Mouse (Mus musculus): ENCODE measurements around the gene Apmap.

Apmap gene

GRCm38 (mm10) chr2:150608087-150608799 is at the start of gene Apmap:
TSS of gene Apmap (minus strand) at chr2:150608567.
- DNase-seq (ENCODE audit: low spot score in 2 of 2): peak; percentile 97 to 99

DNA sequence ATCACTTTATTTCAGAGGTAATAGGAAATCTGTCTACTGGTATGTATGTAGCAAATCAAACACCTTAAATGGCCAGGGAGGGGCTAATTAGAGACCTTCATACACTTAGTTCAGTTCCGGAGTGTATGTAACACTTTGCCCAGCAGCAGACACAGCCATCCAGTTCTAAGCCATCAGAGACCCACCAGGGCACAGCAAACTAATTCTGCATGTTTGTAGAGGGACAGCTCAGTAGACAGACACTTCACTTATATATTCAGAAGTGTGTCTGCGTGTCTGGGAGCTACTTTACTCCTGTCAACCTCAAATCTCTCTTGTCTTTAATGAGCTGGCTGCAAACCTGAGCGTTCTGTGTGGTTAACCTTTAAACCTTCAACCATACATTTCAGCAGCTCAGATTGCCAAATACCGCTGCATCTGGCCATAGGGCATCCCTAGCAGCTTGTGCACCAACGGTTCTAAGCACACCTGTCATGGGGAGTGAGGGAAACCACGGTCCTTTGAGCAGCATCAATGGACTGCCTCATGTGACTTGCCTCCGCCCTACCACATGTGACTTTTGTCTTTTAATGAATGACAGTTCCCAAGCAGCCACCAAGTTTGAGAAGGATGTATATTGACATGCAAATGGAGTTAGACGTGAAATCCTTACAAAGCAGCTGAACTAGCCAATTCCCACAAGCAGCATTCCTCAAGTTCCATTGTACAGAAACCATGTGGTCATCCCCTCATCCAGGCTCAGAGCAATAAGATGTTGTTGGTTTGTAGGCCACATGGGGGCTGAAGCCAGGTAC is 48.8 kb upstream of the Apmap start:
- DNase-seq (ENCODE audit: low spot score in 2 of 2): peak; percentile 56 to 71

GRCm38 (mm10) chr2:150656112-150656511 is 47.7 kb upstream of the Apmap start:
- DNase-seq (ENCODE audit: low spot score in 2 of 2): no peak

- DNase-seq (ENCODE audit: low spot score in 2 of 2): no peak
These were observed 46.9 kb upstream of the Apmap start for GRCm38 (mm10) chr2:150655290-150655689.

GRCm38 (mm10) chr2:150654814-150655213 is 46.4 kb upstream of the Apmap start:
- no peak for DNase-seq (ENCODE audit: low spot score in 2 of 2)

DNA sequence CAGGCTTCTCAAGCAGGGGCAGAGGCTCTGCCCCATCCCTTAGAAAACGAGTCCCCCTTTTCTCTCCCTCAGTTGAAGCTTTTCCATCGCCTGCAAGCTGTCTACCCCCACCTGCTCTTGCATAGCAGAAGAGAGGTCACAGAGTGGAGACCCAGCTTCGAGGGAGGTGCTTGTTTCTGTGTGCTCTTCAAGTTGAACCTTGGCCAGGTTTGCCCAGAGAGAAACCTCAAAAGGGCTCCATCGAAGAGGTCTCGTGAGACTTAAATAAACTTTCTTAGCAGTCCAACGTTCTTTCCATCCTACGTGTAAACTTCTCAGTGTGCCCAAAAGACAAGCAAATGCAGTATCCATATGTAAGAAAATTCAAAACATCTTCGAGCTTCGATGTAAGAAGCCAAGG is 43.0 kb upstream of the Apmap start:
- DNase-seq (ENCODE audit: low spot score in 2 of 2): no peak

DNA sequence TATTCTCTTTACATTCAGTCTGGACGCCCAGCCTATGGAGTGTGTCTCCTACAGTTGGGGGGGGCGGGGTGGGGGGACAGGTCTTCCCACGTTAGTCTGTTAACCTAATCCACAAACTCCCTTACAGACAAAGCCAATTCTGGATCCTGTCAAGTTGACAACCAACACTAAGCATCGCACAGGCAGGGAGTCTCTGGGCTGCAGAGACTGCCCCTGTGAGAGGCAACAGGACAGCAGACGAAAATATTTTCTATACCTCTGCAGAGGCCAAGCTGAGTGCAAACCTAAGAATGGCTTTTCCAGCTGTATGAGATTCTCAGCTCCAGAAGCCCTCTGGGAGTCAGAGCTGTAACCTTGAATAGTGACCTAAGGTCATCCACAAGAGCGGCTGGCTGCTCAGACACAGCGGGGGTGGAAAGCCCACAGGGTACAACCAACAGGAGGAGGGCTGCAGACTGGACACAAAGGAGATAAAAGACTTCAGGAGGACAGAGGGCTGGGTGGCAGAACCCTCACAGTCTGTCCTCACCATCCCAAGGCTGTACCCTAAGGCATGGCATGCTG is 42.2 kb upstream of the Apmap start:
- no peak for DNase-seq (ENCODE audit: low spot score in 2 of 2)

GRCm38 (mm10) chr2:150648300-150648895 is 40.0 kb upstream of the Apmap start:
- DNase-seq (ENCODE audit: low spot score in 2 of 2): no peak

DNA sequence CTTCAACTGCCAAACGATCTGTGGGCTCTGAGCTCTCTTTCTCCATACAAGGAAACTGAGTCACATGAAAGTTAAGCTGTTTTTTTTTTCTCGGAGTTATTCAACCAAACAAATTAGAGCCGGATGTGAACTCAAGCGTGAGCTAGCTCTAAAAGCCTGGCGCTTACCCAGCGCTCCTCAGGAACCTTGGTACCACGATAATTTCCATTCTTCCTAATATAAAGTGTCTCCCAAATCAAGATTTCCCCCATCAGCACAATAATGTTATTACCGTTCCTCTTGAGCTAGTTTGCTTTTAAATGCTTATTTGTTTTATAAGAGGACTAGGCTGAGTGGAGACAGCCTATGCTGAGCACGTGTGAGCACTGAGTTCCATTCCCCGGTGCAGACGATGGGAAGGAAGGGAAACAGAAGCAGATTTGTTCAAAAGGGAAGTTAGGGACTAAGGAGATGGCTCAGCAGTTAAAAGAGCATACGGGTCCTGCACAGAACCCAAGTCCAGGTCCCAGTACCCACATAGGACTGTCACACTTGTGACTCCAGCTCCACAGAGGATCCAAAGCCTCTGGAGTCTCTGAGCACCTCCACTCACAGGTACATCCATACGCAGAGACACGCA is 39.4 kb upstream of the Apmap start:
- no peak for DNase-seq (ENCODE audit: low spot score in 2 of 2)

DNA sequence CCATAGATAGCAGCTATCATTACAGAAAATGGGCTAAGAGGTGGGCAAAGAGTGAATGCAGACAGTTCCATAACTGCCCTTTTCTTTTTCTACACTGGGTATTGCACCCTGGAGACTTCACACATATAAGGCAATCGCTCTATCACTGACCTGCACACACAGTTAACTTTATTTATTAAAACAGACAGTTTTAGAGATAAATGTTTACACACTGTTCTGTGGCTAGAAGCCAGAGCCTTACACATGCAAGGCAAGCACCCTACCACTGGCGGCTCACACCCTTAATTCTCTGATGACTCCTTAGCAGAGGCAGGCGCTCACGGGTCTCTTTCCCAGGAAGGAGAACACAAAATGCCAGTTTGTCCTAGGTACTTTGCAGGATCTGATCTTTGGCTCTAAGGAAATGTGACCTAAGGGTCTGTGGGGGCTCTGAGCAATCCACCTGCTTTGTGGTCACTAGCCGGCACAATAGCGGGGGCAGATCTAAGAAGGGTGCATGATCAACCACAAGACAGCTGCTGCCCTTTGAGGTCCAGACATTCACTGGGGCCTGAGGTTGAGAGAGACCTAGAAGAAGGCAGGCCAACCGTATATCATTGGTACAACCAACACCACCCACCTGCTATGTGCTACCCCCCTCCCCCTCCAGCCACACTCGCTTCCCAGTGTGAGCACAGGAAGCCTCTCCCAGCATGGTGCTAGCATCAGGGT is 38.2 kb upstream of the Apmap start:
- DNase-seq (ENCODE audit: low spot score in 2 of 2): no peak

DNA sequence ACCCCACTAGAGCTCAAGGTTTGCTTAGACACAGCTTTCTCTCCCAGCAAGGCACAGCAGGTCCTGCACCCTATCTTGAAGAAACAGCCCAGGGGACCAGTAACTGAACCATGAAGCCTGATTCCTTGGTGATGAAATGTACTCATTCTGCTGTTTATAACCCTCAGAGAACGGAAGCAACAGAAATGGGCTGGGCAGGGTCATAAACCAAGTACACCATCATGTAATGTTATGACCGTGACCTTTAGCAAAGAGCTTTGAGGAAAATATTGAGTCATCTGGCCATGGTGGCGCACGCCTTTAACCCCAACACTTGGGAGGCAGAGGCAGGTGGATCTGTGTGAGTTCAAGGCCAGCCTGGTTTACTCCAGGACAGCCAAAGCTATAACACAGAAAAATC is 36.9 kb upstream of the Apmap start:
- no peak for DNase-seq (ENCODE audit: low spot score in 2 of 2)

GRCm38 (mm10) chr2:150643726-150644415 is 35.5 kb upstream of the Apmap start:
- no peak for DNase-seq (ENCODE audit: low spot score in 2 of 2)

GRCm38 (mm10) chr2:150643166-150643565 is 34.8 kb upstream of the Apmap start:
- DNase-seq (ENCODE audit: low spot score in 2 of 2): no peak

GRCm38 (mm10) chr2:150638370-150638733 is 30.0 kb upstream of the Apmap start:
- DNase-seq (ENCODE audit: low spot score in 2 of 2): no peak

DNA sequence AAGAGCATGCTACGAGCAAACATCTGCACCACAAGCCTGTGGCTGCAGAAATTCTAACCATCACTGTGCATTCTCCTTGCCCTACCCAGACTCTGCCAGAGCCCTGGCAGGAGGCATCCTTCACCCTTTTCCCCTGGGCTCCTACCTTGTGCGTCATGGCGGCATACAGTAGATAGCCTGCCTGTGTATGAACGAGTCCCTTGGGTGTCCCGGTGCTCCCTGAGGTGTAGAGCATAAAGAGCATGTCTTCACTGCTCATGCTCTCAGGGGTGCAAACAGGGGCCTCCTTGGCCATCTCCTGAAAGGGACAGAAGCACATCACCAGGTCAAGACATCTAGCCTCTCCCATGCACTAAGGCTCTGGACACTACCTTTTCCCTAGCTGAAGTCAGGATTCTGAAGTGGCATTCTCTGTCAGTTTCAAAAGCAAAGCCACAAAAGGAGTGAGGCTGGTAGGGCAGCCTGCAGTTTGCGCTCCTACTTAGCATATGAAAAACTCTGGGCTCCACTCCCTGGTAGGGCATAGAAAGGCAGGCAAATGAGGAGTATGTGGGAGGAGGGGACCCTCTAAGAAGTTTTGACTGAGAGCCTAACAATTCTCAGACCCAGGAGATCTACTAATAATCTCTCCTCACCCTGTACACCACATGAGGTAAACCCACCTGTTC is 29.5 kb upstream of the Apmap start:
- no peak for DNase-seq (ENCODE audit: low spot score in 2 of 2)

DNA sequence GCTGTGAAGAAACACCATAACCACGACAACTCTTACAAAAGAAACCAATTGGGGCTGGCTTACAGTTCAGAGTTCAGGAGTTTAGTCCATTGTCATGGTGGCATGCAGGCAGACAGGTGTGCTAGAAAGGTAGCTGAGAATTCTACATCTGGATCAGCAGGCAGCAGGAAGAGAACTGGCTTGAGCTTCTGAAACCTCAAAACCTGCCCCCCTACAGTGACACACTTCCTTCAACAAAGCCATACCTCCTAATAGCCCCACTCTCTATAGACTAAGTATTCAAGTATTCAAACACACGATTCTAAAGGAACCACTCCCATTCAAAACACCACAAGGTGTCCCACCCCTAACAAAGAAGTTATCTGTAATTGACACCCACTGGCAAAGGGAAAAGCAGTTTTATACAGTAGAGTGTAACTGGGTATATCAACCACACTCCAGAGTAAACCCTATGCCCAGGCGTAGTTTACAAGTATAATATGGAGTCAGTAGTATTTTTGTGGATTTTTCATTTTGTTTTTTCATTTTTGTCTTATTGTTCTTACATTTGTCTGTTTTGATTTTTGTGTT is 27.6 kb upstream of the Apmap start:
- DNase-seq (ENCODE audit: low spot score in 2 of 2): no peak

DNA sequence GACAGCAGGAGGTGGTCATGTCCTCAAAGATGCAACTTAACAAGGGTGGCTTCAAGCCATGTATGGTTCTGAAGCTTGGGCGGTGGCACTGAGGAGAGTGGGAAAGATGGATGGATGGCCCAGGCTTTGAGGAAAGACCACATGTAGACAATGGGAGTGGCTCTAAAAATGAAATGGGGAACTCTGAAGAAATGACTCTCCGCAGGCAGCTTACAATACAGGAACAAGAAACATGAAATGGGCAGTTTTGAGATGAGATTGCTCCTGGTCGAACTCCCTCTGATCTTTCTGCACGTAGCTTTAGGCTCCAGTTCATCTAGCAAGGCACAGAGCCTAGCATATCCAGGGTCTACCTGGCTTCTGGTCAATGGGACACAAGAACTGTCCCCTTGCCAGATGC is 20.9 kb upstream of the Apmap start:
- no peak for DNase-seq (ENCODE audit: low spot score in 2 of 2)

GRCm38 (mm10) chr2:150627140-150627539 is 18.8 kb upstream of the Apmap start:
- DNase-seq (ENCODE audit: low spot score in 2 of 2): no peak

DNA sequence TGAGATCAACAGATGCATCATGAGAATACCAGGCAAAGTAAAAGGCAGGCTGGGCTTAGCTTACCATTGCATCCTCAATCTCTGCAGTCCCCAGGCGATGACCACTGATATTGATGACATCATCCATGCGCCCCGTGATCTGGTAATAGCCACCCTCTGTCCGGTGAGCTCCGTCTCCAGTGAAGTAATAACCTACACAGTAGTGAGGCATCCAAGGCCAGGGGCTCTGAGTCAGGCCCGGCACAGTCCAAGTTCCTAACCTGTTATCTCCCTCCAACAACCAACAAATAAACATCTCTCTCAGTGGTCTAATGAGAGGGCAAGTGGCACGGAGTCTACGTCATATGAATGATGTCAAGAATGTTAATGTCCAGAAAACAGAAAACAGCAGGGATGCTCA is 16.6 kb upstream of the Apmap start:
- DNase-seq (ENCODE audit: low spot score in 2 of 2): no peak

DNA sequence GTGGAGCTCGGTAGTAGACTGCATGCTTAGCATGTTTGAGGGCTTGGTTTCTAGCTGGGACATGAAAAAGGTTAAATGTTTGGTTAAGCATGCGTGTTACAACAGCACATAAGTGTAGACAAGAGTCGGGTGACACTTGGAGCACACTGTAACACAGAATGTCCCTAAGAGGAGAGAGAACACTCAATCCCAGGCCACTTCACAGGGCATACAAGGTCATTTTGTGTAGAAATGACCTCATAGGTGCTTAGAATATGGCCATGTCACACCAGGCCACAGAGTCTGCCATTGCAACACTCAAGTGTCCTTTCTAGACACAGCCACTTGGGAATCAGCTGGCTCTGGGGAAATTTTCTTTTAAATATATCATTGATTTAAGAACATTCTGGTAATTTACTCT is 15.6 kb upstream of the Apmap start:
- DNase-seq (ENCODE audit: low spot score in 2 of 2): no peak
